Mouse (Mus musculus): ENCODE measurements around the gene Ndufb7. TPM values are rescaled to one million over a fixed set of nuclear protein-coding genes. Genes with fewer than 3 reads are reported as not detected.
"Not testable (repeated sequence)": the region's sequence is repeated elsewhere in the genome, so short reads cannot be mapped to it uniquely, and the experiment has no call there.

Ndufb7 gene
- polyA plus RNA-seq, 1 experiment from 2014 or later: 342 TPM

DNA sequence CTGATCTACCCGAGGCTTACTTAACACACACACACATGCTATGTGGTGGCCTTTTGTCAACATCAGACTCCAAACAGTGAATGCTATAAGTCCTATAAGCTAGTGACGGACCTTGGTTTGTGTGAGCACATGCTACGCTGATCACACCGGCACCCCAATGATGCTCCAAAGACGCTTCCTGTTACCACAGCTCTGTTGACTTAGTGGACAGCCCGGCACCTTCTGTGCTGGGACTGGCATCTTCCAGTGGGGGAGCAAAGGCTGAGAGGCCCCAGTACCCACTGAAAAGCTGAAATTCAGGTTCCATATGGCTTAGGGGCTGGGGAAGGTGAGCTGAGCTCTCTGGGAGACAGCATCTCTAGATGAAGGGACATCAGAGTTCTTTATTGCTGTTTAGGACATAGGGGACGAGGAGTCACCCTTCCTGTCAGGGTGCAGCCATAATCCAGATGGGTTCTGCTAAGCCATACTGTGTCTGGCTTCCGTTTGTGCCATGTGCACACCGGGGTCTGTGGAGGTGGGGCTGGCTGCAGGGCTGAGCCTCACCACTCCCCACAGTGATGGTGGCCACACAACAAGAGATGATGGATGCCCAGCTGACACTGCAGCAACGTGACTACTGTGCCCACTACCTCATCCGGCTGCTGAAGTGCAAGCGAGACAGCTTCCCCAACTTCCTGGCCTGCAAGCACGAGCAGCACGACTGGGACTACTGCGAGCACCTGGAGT, 4.0 kb downstream of the Ndufb7 start:
- H3K4me3 ChIP-seq: no peak overlapping the region
- no peaks in the 10 kb centered on the region for H3K27me3 ChIP-seq (ENCODE audit: poor library complexity, severe bottlenecking)
- H3K9me3 ChIP-seq: no peaks in the 10 kb centered on the region
- H3K36me3 ChIP-seq (replicated peaks): peaks cover 68% of the 10 kb centered on the region
- no peak overlapping the region for H3K27ac ChIP-seq
- 89% methylated on average over 15 of the region's 15 CpGs for WGBS
- peaks cover 33% of the 10 kb centered on the region for H3K4me1 ChIP-seq
- DNase-seq (ENCODE audit: extremely low spot score, low spot score): no peak

GRCm38 (mm10) chr8:83571001-83571340, 4.5 kb downstream of the Ndufb7 start:
- 98% methylated on average over 6 of the region's 7 CpGs for WGBS

DNA sequence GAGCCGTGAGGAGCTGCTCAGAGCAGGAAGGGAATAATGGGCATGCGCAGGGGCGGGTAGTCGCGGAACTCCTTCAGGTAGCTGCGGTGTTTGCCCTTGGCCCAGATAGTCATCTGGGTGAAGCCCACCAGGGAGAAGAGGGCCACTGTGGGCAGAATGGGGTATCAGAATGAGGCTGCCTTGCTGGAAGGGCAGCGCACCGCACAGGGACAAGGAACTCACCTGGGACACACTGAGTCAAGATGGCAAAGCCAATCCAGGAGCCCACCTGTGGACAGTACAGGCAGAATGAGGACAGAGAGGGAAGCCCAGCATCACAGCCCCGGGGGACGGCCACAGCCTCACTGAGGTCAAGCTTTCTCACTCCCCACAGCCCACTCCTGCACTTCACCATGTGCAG, 5.3 kb downstream of the Ndufb7 start:
- WGBS: 96% methylated on average over 10 of the region's 10 CpGs
- Histone ChIP-seq H3K9me3 (no peaks in the 10 kb centered on the region), H3K4me1 (peaks cover 46% of the 10 kb centered on the region), H3K27me3 (ENCODE audit: poor library complexity, severe bottlenecking) (no peaks in the 10 kb centered on the region), H3K4me3 (no peak overlapping the region), H3K36me3 (replicated peaks) (peaks cover 76% of the 10 kb centered on the region), H3K27ac (no peak overlapping the region)
- no peak for DNase-seq (ENCODE audit: extremely low spot score, low spot score)

More at GRCm38 (mm10) chr8:83571001-83571340, 4.5 kb downstream of the Ndufb7 start:
- not testable (repeated sequence) for H3K27ac ChIP-seq; H3K27me3 ChIP-seq (ENCODE audit: poor library complexity, severe bottlenecking); H3K9me3 ChIP-seq; H3K4me3 ChIP-seq; DNase-seq (ENCODE audit: extremely low spot score, low spot score)
- peaks cover 38% of the 10 kb centered on the region for H3K4me1 ChIP-seq
- peaks cover 74% of the 10 kb centered on the region for H3K36me3 ChIP-seq (replicated peaks)

GRCm38 (mm10) chr8:83572246-83572812, 5.9 kb downstream of the Ndufb7 start:
- peaks cover 79% of the 10 kb centered on the region for H3K36me3 ChIP-seq (replicated peaks)
- H3K27ac ChIP-seq: no peak overlapping the region
- H3K4me1 ChIP-seq: peaks cover 49% of the 10 kb centered on the region
- 83% methylated on average over 5 of the region's 5 CpGs for WGBS
- DNase-seq (ENCODE audit: extremely low spot score, low spot score): no peak
- H3K9me3 ChIP-seq: no peaks in the 10 kb centered on the region
- H3K4me3 ChIP-seq: no peak overlapping the region
- no peaks in the 10 kb centered on the region for H3K27me3 ChIP-seq (ENCODE audit: poor library complexity, severe bottlenecking)

DNA sequence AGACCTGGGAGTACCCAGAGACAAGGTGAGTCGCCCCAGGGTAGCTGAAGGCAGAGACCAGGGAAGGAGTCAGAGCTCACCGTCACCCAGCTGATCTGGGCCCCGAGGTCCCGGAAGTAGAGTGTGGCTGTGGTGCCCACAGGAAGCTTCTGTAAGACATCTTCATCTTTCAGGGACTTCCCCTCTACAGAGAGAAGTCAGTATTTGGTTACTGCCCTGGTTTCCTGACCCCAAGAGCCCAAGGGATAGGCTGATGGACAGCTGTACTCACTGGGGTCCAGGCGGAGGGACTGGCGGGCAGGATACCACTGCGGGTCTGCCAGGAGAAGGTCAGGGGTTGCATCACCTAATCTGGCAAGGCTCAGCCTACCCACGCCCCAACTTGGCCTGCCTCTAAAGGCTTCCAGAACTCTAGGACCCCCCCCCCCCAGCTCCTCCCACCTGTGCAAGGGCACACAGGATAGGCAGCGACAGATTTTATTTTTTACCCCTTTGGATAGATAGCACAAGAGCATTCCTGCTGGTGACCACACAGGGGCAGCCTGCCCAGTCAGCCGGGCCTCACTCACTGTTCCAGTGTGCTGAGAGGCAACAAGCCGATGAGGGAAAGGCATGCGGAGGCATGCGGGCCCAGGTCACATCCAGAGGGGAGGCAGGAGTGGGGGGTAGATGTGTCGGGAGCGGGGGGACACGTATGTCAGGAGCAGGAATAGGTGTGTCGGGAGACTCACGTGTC, 6.8 kb downstream of the Ndufb7 start:
- whole genome bisulfite sequencing: 91% methylated on average over 18 of the region's 18 CpGs
- H3K27ac ChIP-seq: no peak overlapping the region
- H3K4me3 ChIP-seq: no peak overlapping the region
- H3K4me1 ChIP-seq: peaks cover 48% of the 10 kb centered on the region
- peaks cover 80% of the 10 kb centered on the region for H3K36me3 ChIP-seq (replicated peaks)
- DNase-seq (ENCODE audit: extremely low spot score, low spot score): peak; percentile 15
- no peaks in the 10 kb centered on the region for H3K9me3 ChIP-seq
- H3K27me3 ChIP-seq (ENCODE audit: poor library complexity, severe bottlenecking): no peaks in the 10 kb centered on the region

DNA sequence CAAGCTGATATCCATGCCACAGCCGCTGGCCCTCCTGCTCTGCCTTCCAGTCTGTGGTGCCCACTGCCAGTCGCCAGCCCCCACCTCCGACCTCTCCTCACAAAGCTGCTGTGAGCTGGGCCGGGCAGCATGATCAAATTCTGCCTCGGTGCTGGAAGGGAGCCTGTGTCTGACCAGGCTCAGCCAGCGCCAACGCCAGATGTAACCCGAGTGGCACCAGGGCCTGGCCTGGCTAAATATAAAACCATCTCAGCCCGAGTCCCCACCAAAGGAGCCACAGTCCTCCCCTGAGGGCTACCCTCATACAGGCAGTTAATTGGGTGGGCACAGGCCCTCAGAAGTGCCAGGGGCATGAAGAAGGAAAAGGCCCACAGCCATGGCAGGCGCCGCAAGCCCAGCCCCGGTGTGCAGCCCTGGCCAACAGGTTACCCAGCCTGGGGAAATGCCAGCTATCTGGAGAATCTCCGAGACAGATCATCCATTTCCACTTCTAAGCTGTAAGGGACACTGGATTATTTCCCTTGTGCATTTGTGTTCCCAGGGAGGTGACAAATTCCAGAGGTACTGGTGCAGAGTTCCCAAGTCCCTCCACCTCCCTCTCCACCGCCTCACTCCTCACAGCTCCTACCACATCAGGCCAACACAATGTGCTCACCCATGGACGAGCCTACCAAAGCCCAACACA, 8.3 kb downstream of the Ndufb7 start:
- Histone ChIP-seq H3K4me1 (peaks cover 56% of the 10 kb centered on the region), H3K27me3 (ENCODE audit: poor library complexity, severe bottlenecking) (no peaks in the 10 kb centered on the region), H3K27ac (no peak overlapping the region), H3K9me3 (no peaks in the 10 kb centered on the region), H3K4me3 (no peak overlapping the region), H3K36me3 (replicated peaks) (peaks cover 80% of the 10 kb centered on the region)
- no peak for DNase-seq (ENCODE audit: extremely low spot score, low spot score)
- WGBS: 91% methylated on average over 15 of the region's 15 CpGs

- 86% methylated on average over 17 of the region's 17 CpGs for WGBS
These were observed 9.4 kb downstream of the Ndufb7 start for GRCm38 (mm10) chr8:83575561-83576515.

GRCm38 (mm10) chr8:83576516-83576895, 10.0 kb downstream of the Ndufb7 start:
- H3K4me1 ChIP-seq: peaks cover 67% of the 10 kb centered on the region
- H3K4me3 ChIP-seq: no peak overlapping the region
- H3K9me3 ChIP-seq: no peaks in the 10 kb centered on the region
- H3K36me3 ChIP-seq (replicated peaks): peaks cover 77% of the 10 kb centered on the region
- H3K27me3 ChIP-seq (ENCODE audit: poor library complexity, severe bottlenecking): no peaks in the 10 kb centered on the region
- no peak overlapping the region for H3K27ac ChIP-seq
- no peak for DNase-seq (ENCODE audit: extremely low spot score, low spot score)
- 72% methylated on average over 3 of the region's 4 CpGs for WGBS

More at GRCm38 (mm10) chr8:83575561-83576515, 9.4 kb downstream of the Ndufb7 start:
- peak; percentile 12 for DNase-seq (ENCODE audit: extremely low spot score, low spot score)
- Histone ChIP-seq H3K36me3 (replicated peaks) (peaks cover 80% of the 10 kb centered on the region), H3K27ac (peak overlapping the region; percentile 63; the same call in 1 of the 2 replicates), H3K9me3 (no peaks in the 10 kb centered on the region), H3K4me3 (no peak overlapping the region), H3K4me1 (peaks cover 60% of the 10 kb centered on the region), H3K27me3 (ENCODE audit: poor library complexity, severe bottlenecking) (no peaks in the 10 kb centered on the region)

GRCm38 (mm10) chr8:83576921-83577320, 10.4 kb downstream of the Ndufb7 start:
- Histone ChIP-seq H3K27ac (peak overlapping the region; percentile 26; the same call in 1 of the 2 replicates), H3K36me3 (replicated peaks) (peaks cover 73% of the 10 kb centered on the region), H3K4me1 (peaks cover 70% of the 10 kb centered on the region), H3K27me3 (ENCODE audit: poor library complexity, severe bottlenecking) (no peaks in the 10 kb centered on the region), H3K4me3 (no peak overlapping the region), H3K9me3 (no peaks in the 10 kb centered on the region)
- WGBS: 73% methylated on average over 4 of the region's 4 CpGs
- peak; percentile 14 for DNase-seq (ENCODE audit: extremely low spot score, low spot score)

- Histone ChIP-seq H3K9me3 (no peaks in the 10 kb centered on the region), H3K4me3 (no peak overlapping the region), H3K27me3 (ENCODE audit: poor library complexity, severe bottlenecking) (no peaks in the 10 kb centered on the region), H3K36me3 (replicated peaks) (peaks cover 72% of the 10 kb centered on the region), H3K27ac (peak overlapping the region; percentile 26; the same call in 1 of the 2 replicates), H3K4me1 (peaks cover 74% of the 10 kb centered on the region)
- no peak for DNase-seq (ENCODE audit: extremely low spot score, low spot score)
- WGBS: 74% methylated on average over 9 of the region's 9 CpGs
These were observed 10.9 kb downstream of the Ndufb7 start for GRCm38 (mm10) chr8:83577384-83577791.

GRCm38 (mm10) chr8:83578131-83579055, 11.9 kb downstream of the Ndufb7 start:
- H3K4me1 ChIP-seq: peaks cover 74% of the 10 kb centered on the region
- peak; percentile 13 for DNase-seq (ENCODE audit: extremely low spot score, low spot score)

More at GRCm38 (mm10) chr8:83578131-83579055, 11.9 kb downstream of the Ndufb7 start:
- H3K36me3 ChIP-seq (replicated peaks): peaks cover 70% of the 10 kb centered on the region
- H3K27ac ChIP-seq: no peak overlapping the region
- no peaks in the 10 kb centered on the region for H3K9me3 ChIP-seq
- H3K4me3 ChIP-seq: no peak overlapping the region
- H3K27me3 ChIP-seq (ENCODE audit: poor library complexity, severe bottlenecking): no peaks in the 10 kb centered on the region
- 82% methylated on average over 17 of the region's 17 CpGs for WGBS
